Mouse (Mus musculus) hematopoietic multipotent progenitor cell, adult 10-12 weeks (in vitro differentiated cells): ENCODE data around the gene Tmigd3. TPM values are rescaled to one million over a fixed set of nuclear protein-coding genes. Genes with fewer than 3 reads are reported as not detected.

ENCODE experiments used
- polyA plus RNA-seq: library from polyadenylated mRNA; stranded (reverse); fragments of >175 nt; gene quantifications from 2 replicates; pipeline ENCODE4 v1.2.3, GENCODE M21; 2012; ENCODE audit warnings: low replicate concordance

Gene Tmigd3
- not detected in 2 replicates for polyA plus RNA-seq

GRCm38 (mm10) chr3:105870558-105870957 is at the start of gene Tmigd3, which contains the start of gene Adora3:
Gene Tmigd3, plus strand, starts transcription at chr3:105870903.
Gene Adora3, plus strand, starts transcription at chr3:105870858.

GRCm38 (mm10) chr3:105932240-105933071 is 61.8 kb downstream of the Tmigd3 start, which contains the start of gene I830077J02Rik:
Gene I830077J02Rik, minus strand, starts transcription at chr3:105932664.

DNA sequence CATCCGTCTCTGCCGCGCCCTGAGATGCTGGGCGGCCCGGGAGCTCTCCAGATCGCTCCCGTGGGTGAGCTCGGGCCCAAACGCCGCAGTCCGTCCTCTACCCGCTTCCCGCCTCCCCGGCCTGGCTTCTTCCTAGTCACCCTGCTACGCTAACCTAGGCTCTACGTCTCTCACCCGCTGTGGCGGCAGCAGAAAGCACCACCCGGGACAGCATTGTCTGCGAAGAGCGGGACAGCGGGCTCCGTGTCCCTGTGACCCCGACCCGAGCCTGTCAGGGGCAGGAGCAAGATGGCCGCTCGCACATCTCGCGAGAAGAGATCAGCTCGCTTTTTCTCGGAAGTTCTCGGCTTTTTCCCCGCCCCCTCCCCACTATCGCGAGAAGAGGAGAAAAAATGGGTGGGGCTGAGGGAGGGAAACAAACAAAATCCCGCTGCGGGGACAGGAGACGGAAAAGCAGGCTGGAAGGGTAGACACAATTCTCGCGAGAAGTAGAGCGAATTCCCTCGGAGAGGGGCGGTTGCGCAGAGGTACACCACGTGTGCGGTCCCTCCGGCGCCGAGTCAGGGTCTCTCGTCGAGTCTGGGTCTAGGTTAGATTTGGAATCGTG is 88.4 kb downstream of the Tmigd3 start, which contains the start of gene Wdr77:
Wdr77 (plus strand) TSS at position 396 of the 607 bp plus-strand sequence.

DNA sequence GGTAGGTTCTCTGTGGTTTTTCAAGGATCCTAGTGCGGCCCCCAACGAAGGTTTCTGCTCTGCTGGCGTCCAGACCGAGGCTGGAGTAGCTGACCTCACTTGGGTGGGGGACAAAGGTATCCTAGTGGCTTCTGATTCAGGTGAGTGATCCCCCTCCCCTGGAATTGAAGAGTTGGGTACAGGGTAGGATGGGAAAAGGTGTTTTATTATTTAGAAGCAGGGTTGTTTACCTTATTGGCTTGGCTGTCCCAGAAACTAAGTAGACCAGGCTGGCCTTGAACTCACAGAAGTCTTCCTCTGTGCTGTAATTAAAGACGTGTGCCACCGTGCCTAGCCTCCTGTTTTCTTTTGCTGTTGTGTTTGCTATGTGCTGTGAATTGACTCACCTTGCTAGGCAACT is 89.3 kb downstream of the Tmigd3 start, which contains the start of gene Atp5f1:
Atp5f1 (minus strand) TSS at position 101 of the 400 bp plus-strand sequence.

DNA sequence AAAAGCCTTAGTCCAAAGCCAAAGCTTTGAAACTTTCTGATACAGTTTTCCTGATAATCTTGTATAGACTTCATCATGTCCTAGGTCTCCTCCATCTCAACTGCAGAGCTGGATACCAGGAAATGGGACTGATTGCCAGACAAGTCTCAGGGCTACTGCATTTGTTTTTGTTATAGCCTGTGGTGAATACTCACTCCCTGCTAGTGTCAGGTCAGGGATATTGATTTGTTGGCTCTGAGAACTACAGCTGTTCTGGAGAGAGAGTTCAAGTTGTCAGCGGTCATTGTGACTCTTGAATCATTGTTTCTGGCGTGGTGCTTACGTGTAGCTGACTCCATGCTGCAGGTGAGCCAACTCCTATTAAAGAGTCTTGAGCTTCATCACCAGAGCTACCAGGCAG is 102.7 kb downstream of the Tmigd3 start, which contains the start of gene Ovgp1:
Ovgp1 (plus strand) TSS at position 301 of the 400 bp plus-strand sequence.

Other genes with a start within 250 kb of the Tmigd3 start
- gene Ddx20, start 183.3 kb upstream of the Tmigd3 start, polyA plus RNA-seq = 7.0 and 10.0 TPM in 2 replicates
- 0.74 and 0.77 TPM in 2 replicates for gene Inka2, start 166.3 kb upstream of the Tmigd3 start, polyA plus RNA-seq
- gene Rap1a, start 69.6 kb upstream of the Tmigd3 start, polyA plus RNA-seq = 13.7 and 35.1 TPM in 2 replicates
- gene Adora3, start within 50 bp of the Tmigd3 start, polyA plus RNA-seq = 0.16 and 0.17 TPM in 2 replicates
- gene I830077J02Rik, start 61.8 kb downstream of the Tmigd3 start, polyA plus RNA-seq = 6.1 and 7.3 TPM in 2 replicates
- 20.7 and 70.2 TPM in 2 replicates for gene Wdr77, start 88.5 kb downstream of the Tmigd3 start, polyA plus RNA-seq
- 70.9 and 86.6 TPM in 2 replicates for gene Atp5f1, start 89.2 kb downstream of the Tmigd3 start, polyA plus RNA-seq
- 1.5 and 2.3 TPM in 2 replicates for gene Ovgp1, start 102.8 kb downstream of the Tmigd3 start, polyA plus RNA-seq
- gene Pifo, start 143.7 kb downstream of the Tmigd3 start, polyA plus RNA-seq = not detected in 2 replicates
- gene Chil5, start 161.9 kb downstream of the Tmigd3 start, polyA plus RNA-seq = 0.25 TPM in 1 of 2 replicates, not detected in the other
- gene Chia1, start 242.3 kb downstream of the Tmigd3 start, polyA plus RNA-seq = not detected in 2 replicates